Mouse (Mus musculus): ENCODE results near the gene Tfdp2.

Tfdp2 gene

GRCm38 (mm10) chr9:96369654-96370384 lies 173.7 kb downstream of the Tfdp2 start:
- DNase-seq (ENCODE audit: low read depth, low spot score): no peak

- no peak for DNase-seq (ENCODE audit: low read depth, low spot score)
These were observed 175.0 kb downstream of the Tfdp2 start for GRCm38 (mm10) chr9:96371075-96371474.

Data from WW6 (cell line).